Mouse (Mus musculus) midbrain, postnatal 0 days (tissue): ENCODE results near the gene Hcfc1. TPM values are rescaled to one million over a fixed set of nuclear protein-coding genes. Genes with fewer than 3 reads are reported as not detected.

Source experiments
- ATAC-seq: fragments of 200-750 bp; cut with Nextera tagmentation; 2 replicates; pipeline ENCODE4 v1.8.0; 2017; ENCODE audit warnings: moderate number of reproducible peaks, mild to moderate bottlenecking, moderate TSS enrichment, moderate library complexity; ENCODE audit not compliant: low FRiP score
- DNase-seq: peaks from one replicate; pipeline ENCODE4 v3.0.0-alpha.2; 2015; ENCODE audit warnings: low spot score
- H3K27ac ChIP-seq: fragments of 300-500 bp; sonication (generic); 2 replicates; pipeline ENCODE4 v1.5.1; 2014; ENCODE audit warnings: low read depth, mild to moderate bottlenecking, low read length, mixed read lengths
- H3K27me3 ChIP-seq: fragments of 300-500 bp; sonication (generic); 2 replicates; pipeline ENCODE4 v1.6.1; 2014; ENCODE audit warnings: low read length, control low read depth, mixed read lengths; ENCODE audit not compliant: insufficient read depth
- H3K36me3 ChIP-seq: fragments of 300-500 bp; sonication (generic); 2 replicates; pipeline ENCODE4 v1.6.1; 2014; ENCODE audit warnings: low read length, control low read depth, mixed read lengths; ENCODE audit not compliant: insufficient read depth
- H3K4me1 ChIP-seq: fragments of 300-500 bp; sonication (generic); 2 replicates; pipeline ENCODE4 v1.6.1; 2014; ENCODE audit warnings: mild to moderate bottlenecking, control low read depth, antibody characterized with exemption, low read length, mixed read lengths; ENCODE audit not compliant: insufficient read depth
- H3K4me2 ChIP-seq: fragments of 300-500 bp; sonication (generic); 2 replicates; pipeline ENCODE4 v1.6.1; 2014; ENCODE audit warnings: low read depth, mild to moderate bottlenecking, low read length, mixed read lengths; ENCODE audit not compliant: poor library complexity, severe bottlenecking
- H3K4me3 ChIP-seq: fragments of 300-500 bp; sonication (generic); 2 replicates; pipeline ENCODE4 v1.5.1; 2014; ENCODE audit warnings: low read depth, mild to moderate bottlenecking, low read length, moderate library complexity
- H3K9ac ChIP-seq: fragments of 300-500 bp; sonication (generic); replicated peaks from 2 replicates; pipeline ENCODE4 v1.6.1; 2014; ENCODE audit warnings: mild to moderate bottlenecking, low read length, moderate library complexity, mixed read lengths; ENCODE audit not compliant: poor library complexity, severe bottlenecking
- H3K9me3 ChIP-seq: fragments of 300-500 bp; sonication (generic); 2 replicates; pipeline ENCODE4 v1.6.1; 2016; ENCODE audit warnings: low read length, control low read depth
- CTCF ChIP-seq: IDR thresholded peaks from 2 replicates; pipeline ENCODE4 v1.5.1; 2016; ENCODE audit warnings: antibody characterized with exemption, mild to moderate bottlenecking
- WGBS: fragments of 180-500 bp; shearing (Covaris S2); extraction: QIAGEN DNeasy Blood & Tissue Kit; methylation state at CpG from one replicate; pipeline ENCODE4 v1.1.7; 2014; 5-methylcytosine and 5-hydroxymethylcytosine counted together
- polyA plus RNA-seq: library from polyadenylated mRNA; unstranded; fragments of >200 nt; fragmentation: Nextera tagmentation; extraction: Ambion mirVana; gene quantifications from 2 replicates; pipeline ENCODE4 v1.2.1, GENCODE M21; 2015
- total RNA-seq: library from RNA; depleted of rRNA; stranded (reverse); fragments of >200 nt; gene quantifications from 2 replicates; pipeline ENCODE4 v1.2.3, GENCODE M21; 2014

Gene Hcfc1
- total and polyA plus RNA-seq, 2 experiments from 2014 or later = 33.2 to 111 TPM

DNA sequence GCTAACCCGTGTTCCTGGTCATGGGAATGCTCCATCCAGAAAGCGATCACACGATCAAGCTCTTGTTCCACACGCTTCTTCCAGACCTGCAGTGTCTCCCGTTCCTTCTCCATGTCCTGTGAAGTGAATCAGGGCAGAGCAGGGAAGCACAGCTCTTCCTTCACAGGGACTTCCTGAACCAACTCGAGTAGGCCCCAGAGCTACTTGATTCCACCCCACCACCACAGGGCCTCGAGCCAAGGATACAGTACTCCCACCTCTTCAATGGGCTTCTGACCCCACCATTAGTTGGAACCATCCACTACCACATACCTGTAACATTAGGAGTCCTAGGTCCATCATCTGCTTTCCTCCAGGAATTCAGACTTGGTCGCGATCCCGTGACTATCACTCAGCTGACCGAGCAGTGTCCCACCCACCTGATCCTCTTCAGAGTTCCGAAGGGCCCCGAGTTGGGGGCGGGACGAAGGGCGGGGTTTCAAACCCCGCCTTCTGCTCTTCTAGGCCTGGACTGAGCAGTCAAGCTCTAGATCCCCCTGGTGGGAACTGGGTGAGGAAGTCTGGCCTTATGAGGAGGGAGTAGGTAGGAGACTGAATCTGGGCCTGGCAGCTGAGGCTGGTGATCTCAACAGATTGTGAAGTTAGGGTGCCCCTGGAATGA lies 35.6 kb downstream of the Hcfc1 start, which contains the start of gene Renbp:
TSS of gene Renbp (minus strand) at position 449 of the 661 bp plus-strand sequence.
- ATAC-seq (peak; percentile 76), DNase-seq (peak; percentile 37)
- 49% methylated on average over 17 of the region's 17 CpGs for WGBS
- H3K9ac ChIP-seq = no peak within 1 kb of the TSS
- H3K9me3 ChIP-seq = no peaks in the 10 kb centered on the region
- H3K4me3 ChIP-seq = 0 out of 2 replicates have a peak within 1 kb of the TSS, but pooled peaks have one; percentile 8
- no peaks in the 10 kb centered on the region for H3K36me3 ChIP-seq
- H3K27ac ChIP-seq = no peak within 1 kb of the TSS
- peak; percentile 17 for TF ChIP-seq CTCF
- H3K27me3 ChIP-seq = no peaks in the 10 kb centered on the region
- H3K4me1 ChIP-seq = no peaks in the 10 kb centered on the region
- 0 out of 2 replicates have a peak within 1 kb of the TSS, but pooled peaks have one; percentile 6 for H3K4me2 ChIP-seq

DNA sequence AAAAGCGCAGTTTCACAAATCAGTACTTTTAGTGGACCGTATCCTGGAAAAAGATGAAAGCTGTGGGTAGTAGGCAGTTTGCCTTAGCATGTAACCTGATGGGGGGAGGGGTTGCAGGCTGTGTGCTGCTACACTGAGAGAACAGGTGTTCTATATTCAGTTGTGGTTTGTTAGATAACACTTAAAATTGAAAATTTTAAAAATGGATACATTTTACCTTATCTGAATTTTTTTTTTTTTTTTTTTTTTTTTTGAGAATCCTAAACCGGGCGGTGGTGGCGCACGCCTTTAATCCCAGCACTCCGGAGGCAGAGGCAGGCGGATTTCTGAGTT lies 43.6 kb downstream of the Hcfc1 start:
- no peak for TF ChIP-seq CTCF
- peak overlapping the region; percentile 42; the same call in 1 of the 2 replicates for H3K9ac ChIP-seq
- H3K9me3 ChIP-seq = no peaks in the 10 kb centered on the region
- no peak for DNase-seq
- no peak for ATAC-seq
- H3K36me3 ChIP-seq = peaks cover 3% of the 10 kb centered on the region; the same call in 1 of the 2 replicates
- H3K4me3 ChIP-seq = peak overlapping the region; percentile 53
- peak overlapping the region; percentile 57 for H3K4me2 ChIP-seq
- H3K27me3 ChIP-seq = no peaks in the 10 kb centered on the region
- peak overlapping the region; percentile 71 for H3K27ac ChIP-seq
- WGBS = 76% methylated on average over 8 of the region's 8 CpGs
- H3K4me1 ChIP-seq = no peaks in the 10 kb centered on the region

DNA sequence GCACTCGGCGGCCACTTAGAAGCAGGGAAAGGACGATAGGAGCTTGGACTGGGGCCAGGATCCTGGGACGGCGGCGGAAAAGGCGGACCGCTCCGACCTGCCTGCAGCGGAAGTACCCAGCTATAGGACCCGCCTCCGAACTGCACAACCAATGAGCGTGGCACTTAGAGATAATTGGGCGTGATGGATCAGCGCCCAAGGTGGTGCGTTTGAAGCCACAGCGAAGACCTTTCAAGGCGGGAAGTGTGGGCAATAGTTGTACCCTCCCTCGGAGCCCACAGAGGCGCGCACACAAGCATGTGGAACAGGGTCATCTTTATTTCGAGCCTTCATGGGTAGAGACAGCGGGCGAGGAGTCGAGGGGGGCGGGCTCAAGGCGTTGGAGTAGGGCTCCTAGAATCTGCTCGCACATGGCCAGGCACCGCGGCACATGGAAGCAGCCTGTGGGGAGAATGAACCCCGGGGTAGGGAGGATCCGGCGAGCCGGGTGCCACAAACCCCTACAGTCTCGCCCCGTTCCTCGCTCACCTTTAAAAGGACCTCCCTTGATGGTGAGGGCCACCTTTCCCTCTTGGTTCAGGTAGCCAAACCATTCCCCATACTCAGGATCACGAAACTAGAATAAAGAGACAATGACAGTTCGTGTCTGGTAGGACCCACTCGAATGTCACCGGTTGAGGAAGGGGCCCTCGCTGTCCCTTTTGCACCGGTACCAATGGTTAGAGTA lies 44.2 kb downstream of the Hcfc1 start, which contains the start of the genes Arhgap4 and Naa10:
TSS of gene Arhgap4 (minus strand) at position 48 of the 727 bp plus-strand sequence.
TSS of gene Naa10 (minus strand) at position 122 of the 727 bp plus-strand sequence.
- H3K27ac ChIP-seq = peak within 1 kb of the TSS; percentile 71
- H3K27me3 ChIP-seq = no peaks in the 10 kb centered on the region
- WGBS = 17% methylated on average over 43 of the region's 43 CpGs
- H3K4me3 ChIP-seq = peak within 1 kb of the TSS; percentile 53
- no peaks in the 10 kb centered on the region for H3K9me3 ChIP-seq
- DNase-seq (peak; percentile 95), ATAC-seq (peak; percentile 98)
- peaks cover 5% of the 10 kb centered on the region for H3K36me3 ChIP-seq
- TF ChIP-seq CTCF = no peak
- H3K9ac ChIP-seq = peak within 1 kb of the TSS; percentile 59
- peak within 1 kb of the TSS; percentile 58 for H3K4me2 ChIP-seq
- no peaks in the 10 kb centered on the region for H3K4me1 ChIP-seq

DNA sequence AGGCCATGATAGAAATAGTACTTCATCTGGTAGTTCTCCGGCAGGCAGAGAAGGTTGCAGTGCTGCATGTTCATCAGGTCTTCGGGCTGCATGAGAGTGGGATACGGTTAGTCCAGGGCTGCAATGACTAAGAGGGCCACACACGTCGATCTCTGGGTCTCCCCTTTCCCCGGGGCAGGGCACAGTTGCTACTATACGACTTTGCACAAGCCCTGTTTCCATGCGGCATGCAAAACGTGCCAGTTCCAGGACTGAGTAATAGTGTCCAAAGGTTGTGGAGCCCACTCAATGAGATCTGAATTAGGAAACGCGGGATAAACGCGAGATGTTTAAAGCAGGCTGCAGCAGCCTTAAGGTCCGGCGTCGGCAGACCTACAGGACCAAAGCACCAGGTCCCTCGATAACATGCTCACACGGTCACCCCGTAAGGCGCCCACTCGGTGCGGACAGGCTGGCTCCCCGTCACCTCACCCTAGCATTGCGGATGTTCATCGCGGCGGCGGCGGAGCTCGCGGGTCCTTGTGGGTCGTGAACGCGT lies 44.8 kb downstream of the Hcfc1 start:
- peak overlapping the region; percentile 65 for H3K27ac ChIP-seq
- peak overlapping the region; percentile 58 for H3K4me2 ChIP-seq
- H3K36me3 ChIP-seq = peaks cover 6% of the 10 kb centered on the region
- H3K4me1 ChIP-seq = no peaks in the 10 kb centered on the region
- peak overlapping the region; percentile 59 for H3K9ac ChIP-seq
- peak; percentile 32 for ATAC-seq
- H3K9me3 ChIP-seq = no peaks in the 10 kb centered on the region
- no peak for DNase-seq
- 17% methylated on average over 34 of the region's 34 CpGs for WGBS
- H3K27me3 ChIP-seq = no peaks in the 10 kb centered on the region
- H3K4me3 ChIP-seq = peak overlapping the region; percentile 53
- no peak for TF ChIP-seq CTCF

DNA sequence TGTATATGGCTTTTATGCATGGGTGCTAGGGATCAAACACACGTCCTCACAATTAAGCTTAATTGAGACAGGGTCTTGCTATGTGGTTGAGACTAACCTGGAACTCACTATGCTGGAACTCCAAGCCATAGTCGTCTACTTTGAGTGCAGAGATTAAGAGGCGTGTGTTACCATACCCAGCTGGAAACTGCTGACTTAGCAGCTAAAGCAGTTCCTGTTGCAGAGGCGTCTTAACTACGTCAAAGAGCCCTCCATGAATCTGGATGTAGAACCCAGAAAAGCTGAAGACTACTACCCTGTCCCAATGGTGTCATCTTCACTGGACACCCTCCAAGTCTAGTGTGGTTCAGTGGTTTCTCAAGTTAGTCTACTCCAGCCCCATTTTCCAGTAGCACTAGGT lies 47.5 kb downstream of the Hcfc1 start:
- H3K27ac ChIP-seq = no peak overlapping the region
- no peak overlapping the region for H3K4me2 ChIP-seq
- WGBS = 87% methylated on average over 5 of the region's 5 CpGs
- TF ChIP-seq CTCF = no peak
- no peak overlapping the region for H3K4me3 ChIP-seq
- no peak for DNase-seq
- no peak for ATAC-seq
- no peak overlapping the region for H3K9ac ChIP-seq
- peaks cover 6% of the 10 kb centered on the region for H3K36me3 ChIP-seq
- no peaks in the 10 kb centered on the region for H3K9me3 ChIP-seq
- no peaks in the 10 kb centered on the region for H3K27me3 ChIP-seq
- H3K4me1 ChIP-seq = no peaks in the 10 kb centered on the region
